Mouse (Mus musculus): ENCODE data around the gene Ptpro. TPM values are rescaled to one million over a fixed set of nuclear protein-coding genes. Genes with fewer than 3 reads are reported as not detected.

Gene Ptpro
- polyA plus RNA-seq, 1 experiment, result not detected

DNA sequence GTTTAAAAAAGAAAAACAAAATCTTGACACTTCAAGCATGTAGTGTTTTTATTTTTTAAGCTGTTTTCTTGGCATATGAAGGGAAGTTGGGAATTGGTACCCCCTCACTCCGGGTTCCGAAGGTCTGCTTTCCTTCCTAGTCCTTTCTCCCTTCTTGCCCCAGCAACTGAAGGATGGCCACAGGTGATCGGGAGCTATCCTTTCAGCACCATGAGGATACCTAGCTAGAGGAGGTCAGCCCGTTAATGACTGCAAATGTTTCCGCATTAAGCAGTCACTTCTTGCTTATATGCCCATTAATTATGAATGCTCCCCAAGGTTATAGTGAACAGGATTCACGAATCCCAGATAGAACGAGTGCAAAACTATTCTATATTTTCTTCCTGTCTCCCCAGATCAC lies 1.3 kb downstream of the Ptpro start:
- peak overlapping the region; percentile 46 for H3K4me3 ChIP-seq (ENCODE audit: insufficient read depth, low read depth, low read length)
- H3K4me1 ChIP-seq (ENCODE audit: control insufficient read depth, insufficient read depth, low read length), result peaks cover 3% of the 10 kb centered on the region; the same call in 1 of the 2 replicates
- WGBS, result 11% methylated on average over 7 of the region's 7 CpGs
- TF ChIP-seq POLR2A (IDR thresholded peaks at IDR 0.05; ENCODE audit: insufficient read depth, low read depth, low read length), result no peak
- TF ChIP-seq CTCF (IDR thresholded peaks at IDR 0.05; ENCODE audit: insufficient read depth, low read depth, low read length), result no peak
- peak overlapping the region; percentile 90 for H3K27ac ChIP-seq (ENCODE audit: insufficient read depth, low read depth, low read length)

DNA sequence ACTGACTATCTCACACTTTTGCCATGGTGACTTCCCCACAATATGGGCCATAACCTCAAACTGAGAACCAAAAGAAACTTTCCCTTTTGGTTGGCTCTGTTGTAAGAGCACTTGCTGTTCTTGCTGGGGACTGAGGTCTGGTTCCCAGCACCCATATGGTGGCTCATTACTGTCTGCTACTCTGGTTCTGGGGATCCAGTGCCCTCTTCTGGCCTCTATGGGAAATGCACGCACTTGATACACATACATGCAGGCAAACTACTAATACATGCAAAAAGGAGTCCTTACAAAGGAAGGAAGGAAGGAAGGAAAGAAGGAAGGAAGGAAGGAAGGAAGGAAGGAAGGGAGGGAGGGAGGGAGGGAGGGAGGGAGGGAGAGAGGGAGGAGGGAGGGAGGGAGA lies 8.9 kb downstream of the Ptpro start:
- H3K27ac ChIP-seq (ENCODE audit: insufficient read depth, low read depth, low read length), result no peak overlapping the region
- TF ChIP-seq CTCF (IDR thresholded peaks at IDR 0.05; ENCODE audit: insufficient read depth, low read depth, low read length) (no peak), POLR2A (IDR thresholded peaks at IDR 0.05; ENCODE audit: insufficient read depth, low read depth, low read length) (no peak)
- H3K4me3 ChIP-seq (ENCODE audit: insufficient read depth, low read depth, low read length), result no peak overlapping the region
- WGBS, result 100% methylated on average over 1 of the region's 1 CpGs
- H3K4me1 ChIP-seq (ENCODE audit: control insufficient read depth, insufficient read depth, low read length), result no peaks in the 10 kb centered on the region; the same call in 1 of the 2 replicates

DNA sequence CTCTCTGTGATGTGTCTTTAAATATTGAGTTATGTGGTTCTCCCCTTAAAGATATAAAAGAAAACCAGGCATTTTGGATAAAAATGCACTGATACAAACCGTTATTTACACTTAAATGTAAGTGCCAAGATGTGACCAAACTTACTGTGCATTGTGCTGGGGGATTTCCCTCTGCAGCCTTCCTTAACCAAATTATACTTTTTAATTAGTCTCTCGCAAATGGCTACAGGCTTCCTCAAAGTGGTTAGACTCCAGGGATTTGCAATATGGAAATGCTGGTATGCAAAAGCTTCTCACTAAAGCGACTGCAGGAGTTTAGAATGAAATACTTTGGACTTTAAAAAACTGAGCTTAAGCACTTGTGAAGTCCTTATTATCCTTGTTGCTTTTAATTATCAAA lies 10.0 kb downstream of the Ptpro start:
- 45% methylated on average over 3 of the region's 3 CpGs for WGBS
- no peak overlapping the region for H3K4me3 ChIP-seq (ENCODE audit: insufficient read depth, low read depth, low read length)
- TF ChIP-seq CTCF (IDR thresholded peaks at IDR 0.05; ENCODE audit: insufficient read depth, low read depth, low read length) (no peak), POLR2A (IDR thresholded peaks at IDR 0.05; ENCODE audit: insufficient read depth, low read depth, low read length) (no peak)
- H3K4me1 ChIP-seq (ENCODE audit: control insufficient read depth, insufficient read depth, low read length), result no peaks in the 10 kb centered on the region; the same call in 1 of the 2 replicates
- no peak overlapping the region for H3K27ac ChIP-seq (ENCODE audit: insufficient read depth, low read depth, low read length)

DNA sequence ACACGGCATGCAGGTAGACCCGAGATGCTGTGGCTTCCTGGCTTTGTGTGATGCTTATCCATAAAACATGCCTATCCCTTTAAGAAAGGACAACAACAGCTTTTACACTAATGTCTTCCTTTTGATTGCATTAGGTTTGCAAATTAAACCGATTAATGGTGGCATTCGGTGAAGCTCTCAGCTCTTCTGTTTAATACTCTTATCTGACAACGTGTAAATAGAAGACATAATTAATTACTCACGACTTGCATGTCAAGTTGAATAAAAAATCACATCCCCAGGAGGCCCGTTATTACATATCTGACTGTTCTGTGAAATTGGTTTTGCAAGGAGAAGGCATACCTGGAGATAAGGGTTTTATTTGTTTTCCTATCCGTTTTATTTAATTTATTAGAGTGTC lies 15.9 kb downstream of the Ptpro start:
- TF ChIP-seq POLR2A (IDR thresholded peaks at IDR 0.05; ENCODE audit: insufficient read depth, low read depth, low read length), result no peak
- TF ChIP-seq CTCF (IDR thresholded peaks at IDR 0.05; ENCODE audit: insufficient read depth, low read depth, low read length), result no peak
- Histone ChIP-seq H3K4me3 (ENCODE audit: insufficient read depth, low read depth, low read length) (no peak overlapping the region), H3K4me1 (ENCODE audit: control insufficient read depth, insufficient read depth, low read length) (peaks cover 13% of the 10 kb centered on the region), H3K27ac (ENCODE audit: insufficient read depth, low read depth, low read length) (no peak overlapping the region)
- WGBS, result 58% methylated on average over 8 of the region's 8 CpGs

DNA sequence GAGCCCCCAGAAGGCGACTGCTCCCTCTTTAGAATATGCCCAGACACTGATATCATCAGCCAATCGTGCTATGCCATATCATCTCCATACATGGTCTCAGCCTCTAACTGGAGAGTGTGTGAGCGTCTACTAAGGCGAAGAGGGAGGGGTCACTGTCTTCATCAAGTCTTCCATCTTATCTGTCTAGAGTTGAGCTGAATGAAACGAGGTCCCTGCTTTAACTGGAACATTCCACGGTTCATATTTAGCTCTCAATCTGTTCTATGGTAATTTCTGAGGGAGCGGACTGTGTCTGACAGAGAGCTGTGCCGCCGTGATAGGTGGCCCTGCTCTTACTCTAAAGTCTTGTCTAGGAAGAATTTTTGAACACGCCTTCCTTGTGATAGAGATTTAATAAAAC lies 16.5 kb downstream of the Ptpro start:
- Histone ChIP-seq H3K4me3 (ENCODE audit: insufficient read depth, low read depth, low read length) (no peak overlapping the region), H3K27ac (ENCODE audit: insufficient read depth, low read depth, low read length) (no peak overlapping the region), H3K4me1 (ENCODE audit: control insufficient read depth, insufficient read depth, low read length) (peaks cover 14% of the 10 kb centered on the region)
- TF ChIP-seq CTCF (IDR thresholded peaks at IDR 0.05; ENCODE audit: insufficient read depth, low read depth, low read length), result no peak
- TF ChIP-seq POLR2A (IDR thresholded peaks at IDR 0.05; ENCODE audit: insufficient read depth, low read depth, low read length), result no peak
- WGBS, result 85% methylated on average over 10 of the region's 10 CpGs

DNA sequence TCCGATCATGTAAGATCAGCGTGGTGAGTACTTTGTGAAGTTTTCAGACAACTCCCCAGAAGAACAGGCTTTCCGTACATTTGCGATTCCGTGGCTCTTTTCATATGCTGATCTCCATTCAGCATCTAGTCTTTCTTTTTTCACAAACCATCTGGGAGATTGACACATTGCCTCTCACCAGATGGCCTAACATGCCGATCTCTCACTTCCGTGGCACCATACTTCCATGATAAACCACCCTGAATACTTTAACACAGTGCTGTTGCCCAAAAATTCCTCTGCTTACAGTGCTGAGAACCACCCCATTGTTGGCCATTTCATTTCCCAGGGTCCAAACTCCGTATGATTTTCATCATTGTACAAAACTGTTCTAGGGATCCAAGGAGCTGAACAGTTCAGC lies 20.4 kb downstream of the Ptpro start:
- H3K27ac ChIP-seq (ENCODE audit: insufficient read depth, low read depth, low read length), result no peak overlapping the region

DNA sequence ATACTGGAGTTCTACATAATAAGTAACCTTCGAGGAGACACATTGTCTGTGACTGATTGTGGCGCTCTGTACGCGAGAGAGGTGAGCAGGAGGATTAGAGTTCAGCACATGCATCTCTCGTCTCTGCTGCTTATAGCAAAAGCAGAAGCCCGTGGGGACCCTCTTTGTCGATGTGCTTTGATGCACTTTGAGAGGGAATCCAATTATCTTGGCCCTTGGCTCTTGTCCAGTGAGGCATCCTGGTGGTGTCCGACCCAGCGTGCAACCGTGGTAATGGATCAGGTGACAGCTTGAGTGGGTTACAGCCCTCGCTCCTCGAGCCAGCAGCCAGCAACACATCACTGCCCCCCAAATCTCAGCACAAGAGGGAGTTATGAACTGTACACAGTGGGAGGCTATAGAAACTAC lies 25.5 kb downstream of the Ptpro start:
- TF ChIP-seq POLR2A (IDR thresholded peaks at IDR 0.05; ENCODE audit: insufficient read depth, low read depth, low read length) (no peak), CTCF (IDR thresholded peaks at IDR 0.05; ENCODE audit: insufficient read depth, low read depth, low read length) (no peak)
- 38% methylated on average over 12 of the region's 12 CpGs for WGBS
- Histone ChIP-seq H3K4me3 (ENCODE audit: insufficient read depth, low read depth, low read length) (no peak overlapping the region), H3K4me1 (ENCODE audit: control insufficient read depth, insufficient read depth, low read length) (peaks cover 24% of the 10 kb centered on the region), H3K27ac (ENCODE audit: insufficient read depth, low read depth, low read length) (peak overlapping the region; percentile 46; the same call in 1 of the 2 replicates)

More for the DNA sequence above, 20.4 kb downstream of the Ptpro start:
- Histone ChIP-seq H3K4me1 (ENCODE audit: control insufficient read depth, insufficient read depth, low read length) (peaks cover 17% of the 10 kb centered on the region), H3K4me3 (ENCODE audit: insufficient read depth, low read depth, low read length) (no peak overlapping the region)
- WGBS, result 61% methylated on average over 8 of the region's 8 CpGs
- TF ChIP-seq CTCF (IDR thresholded peaks at IDR 0.05; ENCODE audit: insufficient read depth, low read depth, low read length) (no peak), POLR2A (IDR thresholded peaks at IDR 0.05; ENCODE audit: insufficient read depth, low read depth, low read length) (no peak)

DNA sequence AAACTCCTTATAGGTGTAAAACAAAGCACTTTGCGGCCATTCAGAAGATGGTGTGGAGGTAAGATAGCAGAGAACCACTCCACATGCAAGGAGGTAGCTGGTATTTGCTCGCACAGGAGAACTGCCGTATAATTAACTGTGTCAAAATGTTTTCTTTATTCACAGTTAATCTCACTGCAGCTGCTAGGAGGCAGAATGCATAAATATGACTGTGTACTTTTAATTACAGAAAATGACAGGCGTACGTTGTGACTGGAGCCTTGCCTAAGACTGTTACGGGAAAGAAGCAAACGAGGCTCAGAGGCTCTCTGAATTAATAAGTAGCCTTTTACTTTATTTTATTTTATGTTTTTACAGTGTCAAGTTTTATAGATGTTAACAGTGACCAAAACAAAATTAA lies 27.5 kb downstream of the Ptpro start:
- Histone ChIP-seq H3K4me3 (ENCODE audit: insufficient read depth, low read depth, low read length) (no peak overlapping the region), H3K27ac (ENCODE audit: insufficient read depth, low read depth, low read length) (0 out of 2 replicates have a peak overlapping the region, but pooled peaks have one; percentile 31), H3K4me1 (ENCODE audit: control insufficient read depth, insufficient read depth, low read length) (peaks cover 23% of the 10 kb centered on the region)
- TF ChIP-seq POLR2A (IDR thresholded peaks at IDR 0.05; ENCODE audit: insufficient read depth, low read depth, low read length) (no peak), CTCF (IDR thresholded peaks at IDR 0.05; ENCODE audit: insufficient read depth, low read depth, low read length) (no peak)
- WGBS, result 45% methylated on average over 7 of the region's 7 CpGs

DNA sequence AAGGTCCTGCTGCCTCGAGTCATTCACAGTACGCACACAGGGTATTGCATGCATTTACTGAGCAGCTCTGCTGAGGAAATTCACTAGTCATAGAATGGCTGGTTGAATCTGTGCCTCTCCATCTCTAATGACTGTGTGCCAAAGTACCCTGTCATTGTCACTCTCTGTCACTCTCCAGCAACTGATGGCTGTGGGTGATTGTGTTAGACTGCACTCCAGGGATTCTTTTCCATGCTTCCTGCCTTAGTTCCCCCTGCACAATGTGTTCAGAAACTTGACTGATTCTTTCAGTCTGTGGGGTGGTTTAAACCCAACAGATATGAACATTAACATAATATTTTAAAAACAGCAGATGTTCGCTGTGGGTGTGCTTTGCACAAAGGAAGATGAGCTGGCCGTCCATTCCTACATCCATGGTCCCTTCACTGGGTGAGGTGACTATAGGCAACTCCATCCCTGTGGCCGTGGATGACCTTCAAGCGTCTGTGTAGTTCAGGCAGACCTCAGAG lies 29.5 kb downstream of the Ptpro start:
- 70% methylated on average over 6 of the region's 6 CpGs for WGBS
- Histone ChIP-seq H3K4me1 (ENCODE audit: control insufficient read depth, insufficient read depth, low read length) (peaks cover 28% of the 10 kb centered on the region), H3K4me3 (ENCODE audit: insufficient read depth, low read depth, low read length) (no peak overlapping the region), H3K27ac (ENCODE audit: insufficient read depth, low read depth, low read length) (peak overlapping the region; percentile 58; the same call in 1 of the 2 replicates)
- TF ChIP-seq CTCF (IDR thresholded peaks at IDR 0.05; ENCODE audit: insufficient read depth, low read depth, low read length), result no peak
- no peak for TF ChIP-seq POLR2A (IDR thresholded peaks at IDR 0.05; ENCODE audit: insufficient read depth, low read depth, low read length)
